Mouse (Mus musculus) heart, postnatal 0 days (tissue): Measurements from ENCODE around the gene Mindy2. TPM values are rescaled to one million over a fixed set of nuclear protein-coding genes. Genes with fewer than 3 reads are reported as not detected.

Experiments used
- ATAC-seq: fragments of 200-750 bp; cut with Nextera tagmentation; 2 replicates; pipeline ENCODE4 v1.8.0; 2017; ENCODE audit warnings: low read depth, moderate number of reproducible peaks, moderate library complexity; ENCODE audit not compliant: insufficient read depth
- DNase-seq: peaks from one replicate; pipeline ENCODE4 v3.0.0-alpha.2; 2016; ENCODE audit warnings: low spot score
- H3K27ac ChIP-seq: fragments of 300-500 bp; sonication (generic); 2 replicates; pipeline ENCODE4 v1.5.1; 2014; ENCODE audit warnings: low read depth, mild to moderate bottlenecking
- H3K27me3 ChIP-seq: fragments of 300-500 bp; sonication (generic); 2 replicates; pipeline ENCODE4 v1.6.1; 2014; ENCODE audit warnings: low read length, mixed read lengths; ENCODE audit not compliant: control insufficient read depth, insufficient read depth
- H3K36me3 ChIP-seq: fragments of 300-500 bp; sonication (generic); replicated peaks from 2 replicates; pipeline ENCODE4 v1.6.1; 2014; ENCODE audit warnings: low read length, mixed read lengths; ENCODE audit not compliant: control insufficient read depth, insufficient read depth
- H3K4me1 ChIP-seq: fragments of 300-500 bp; sonication (generic); 2 replicates; pipeline ENCODE4 v1.6.1; 2014; ENCODE audit warnings: antibody characterized with exemption; ENCODE audit not compliant: control insufficient read depth, insufficient read depth
- H3K4me2 ChIP-seq: fragments of 300-500 bp; sonication (generic); 2 replicates; pipeline ENCODE4 v1.6.1; 2014; ENCODE audit warnings: low read depth, mild to moderate bottlenecking, low read length, moderate library complexity
- H3K4me3 ChIP-seq: fragments of 300-500 bp; sonication (generic); 2 replicates; pipeline ENCODE4 v1.5.1; 2014; ENCODE audit warnings: low read depth, low read length
- H3K9ac ChIP-seq: fragments of 300-500 bp; sonication (generic); replicated peaks from 2 replicates; pipeline ENCODE4 v1.6.1; 2014; ENCODE audit warnings: low read depth, low read length, mixed read lengths
- H3K9me3 ChIP-seq: fragments of 300-500 bp; sonication (generic); replicated peaks from 2 replicates; pipeline ENCODE4 v1.6.1; 2016; ENCODE audit warnings: low read length; ENCODE audit not compliant: control insufficient read depth
- CTCF ChIP-seq: IDR thresholded peaks from 2 replicates; pipeline ENCODE4 v1.5.1; 2016; ENCODE audit warnings: antibody characterized with exemption, control low read depth, low read depth
- EP300 ChIP-seq: IDR thresholded peaks from 2 replicates; pipeline ENCODE4 v1.6.1; 2016; ENCODE audit warnings: antibody characterized with exemption, low read depth
- WGBS: fragments of 180-500 bp; shearing (Covaris S2); extraction: QIAGEN DNeasy Blood & Tissue Kit; methylation state at CpG from one replicate; pipeline ENCODE4 v1.1.7; 2014; 5-methylcytosine and 5-hydroxymethylcytosine counted together
- polyA plus RNA-seq: library from polyadenylated mRNA; unstranded; fragments of >200 nt; fragmentation: Nextera tagmentation; extraction: Ambion mirVana; gene quantifications from 2 replicates; pipeline ENCODE4 v1.2.1, GENCODE M21; 2015
- total RNA-seq: library from RNA; depleted of rRNA; stranded (reverse); fragments of >200 nt; gene quantifications from 2 replicates; pipeline ENCODE4 v1.2.3, GENCODE M21; 2014; ENCODE audit warnings: low replicate concordance; rRNA removed

Mindy2 gene
- total and polyA plus RNA-seq, 2 experiments from 2014 or later = 9.0 to 15.3 TPM

DNA sequence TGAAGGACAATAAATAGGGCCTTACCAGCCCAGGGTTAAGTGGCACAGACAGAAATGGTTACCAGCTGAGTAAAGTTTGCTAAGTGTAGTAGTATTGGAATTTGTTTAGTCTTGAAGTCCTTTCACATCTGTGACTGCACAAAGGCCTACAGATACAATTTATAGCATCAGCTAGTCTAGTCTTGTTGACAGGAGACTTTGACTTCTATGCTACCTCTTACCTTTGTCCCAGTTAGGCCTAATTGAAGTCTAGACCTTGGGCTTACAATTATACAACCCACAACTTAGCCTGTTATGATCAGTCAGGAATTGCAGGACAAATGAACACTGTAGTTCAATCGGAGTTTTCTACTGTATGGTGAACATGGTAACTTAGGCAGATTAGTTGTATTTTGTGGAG is 105.5 kb downstream of the Mindy2 start:
- ATAC-seq = no peak
- Histone ChIP-seq H3K4me2 (no peak overlapping the region), H3K9me3 (0 out of 2 replicates have a peak, but pooled peaks cover 3% of the 10 kb centered on the region), H3K9ac (no peak overlapping the region), H3K36me3 (peaks cover 19% of the 10 kb centered on the region), H3K27ac (no peak overlapping the region), H3K4me1 (peaks cover 4% of the 10 kb centered on the region; the same call in 1 of the 2 replicates), H3K27me3 (no peaks in the 10 kb centered on the region), H3K4me3 (no peak overlapping the region)
- WGBS = 98% methylated on average over 1 of the region's 1 CpGs
- TF ChIP-seq EP300 = no peak
- no peak for TF ChIP-seq CTCF
- no peak for DNase-seq

Other genes starting within 250 kb of the Mindy2 start
- 64.8 and 128 TPM in 2 replicates for gene Ccnb2, start 235.6 kb downstream of the Mindy2 start, total RNA-seq
- gene Ccnb2, start 235.6 kb downstream of the Mindy2 start, polyA plus RNA-seq = 61.5 and 68.1 TPM in 2 replicates
- 26.8 and 39.7 TPM in 2 replicates for gene Rnf111, start 153.4 kb downstream of the Mindy2 start, total RNA-seq
- gene Rnf111, start 153.4 kb downstream of the Mindy2 start, polyA plus RNA-seq = 11.0 and 12.0 TPM in 2 replicates
- gene Sltm, start 114.4 kb downstream of the Mindy2 start, total RNA-seq = 19.0 and 23.0 TPM in 2 replicates
- gene Sltm, start 114.4 kb downstream of the Mindy2 start, polyA plus RNA-seq = 23.9 and 24.2 TPM in 2 replicates
- gene Gm10642, start 923 bp downstream of the Mindy2 start, total RNA-seq = 1.3 TPM in 1 of 2 replicates, not detected in the other
- gene Gm10642, start 923 bp downstream of the Mindy2 start, polyA plus RNA-seq = 0.38 and 0.78 TPM in 2 replicates
- 15.0 and 20.2 TPM in 2 replicates for gene Adam10, start 21.8 kb upstream of the Mindy2 start, total RNA-seq
- gene Adam10, start 21.8 kb upstream of the Mindy2 start, polyA plus RNA-seq = 39.3 and 39.9 TPM in 2 replicates